Mouse (Mus musculus) brain, embryonic 14.5 days (tissue): ENCODE measurements around the gene Apaf1. TPM values are rescaled to one million over a fixed set of nuclear protein-coding genes. Genes with fewer than 3 reads are reported as not detected.

Experiments used
- DNase-seq: peaks from one replicate; pipeline ENCODE4 v3.0.0-alpha.2; 2011; ENCODE audit warnings: low read depth
- CTCF ChIP-seq: fragments of 200-500 bp; IDR thresholded peaks from 2 replicates; pipeline ENCODE4 v1.5.1; 2012; ENCODE audit warnings: inconsistent platforms, mild to moderate bottlenecking, moderate library complexity, borderline replicate concordance; ENCODE audit not compliant: insufficient read depth, insufficient read length; ENCODE audit errors: extremely low read depth
- POLR2A ChIP-seq: fragments of 200-500 bp; IDR thresholded peaks from 2 replicates; pipeline ENCODE4 v1.6.1; 2012; ENCODE audit warnings: mild to moderate bottlenecking, inconsistent platforms, borderline replicate concordance; ENCODE audit not compliant: poor library complexity, insufficient read depth, insufficient read length, severe bottlenecking; ENCODE audit errors: extremely low read depth
- polyA plus RNA-seq: library from polyadenylated mRNA; depleted of rRNA; stranded (reverse); fragments of >200 nt; gene quantifications from 2 replicates; pipeline ENCODE4 v1.2.3, GENCODE M21; 2012

The Apaf1 gene
- polyA plus RNA-seq, 1 experiment = 31.3 TPM

DNA sequence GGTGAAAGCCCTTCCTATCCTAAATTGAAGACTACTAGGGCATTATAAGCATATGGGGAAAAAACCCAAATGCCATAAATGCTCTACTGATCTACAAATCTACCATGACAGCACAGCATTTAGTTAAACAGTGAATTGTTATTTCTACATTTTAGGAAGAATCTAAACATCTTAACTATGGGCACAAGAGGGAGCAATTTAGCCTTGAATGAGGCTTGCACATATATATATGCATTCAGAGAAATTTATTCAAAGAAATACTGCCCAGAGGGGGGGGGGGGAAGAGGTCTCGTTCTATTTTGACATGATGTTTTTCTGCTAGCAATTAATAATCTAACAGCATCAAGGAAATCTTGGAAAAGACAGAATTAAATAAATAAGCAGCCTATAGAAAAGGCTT, 10.8 kb downstream of the Apaf1 start:
- peak; percentile 63 for DNase-seq
- TF ChIP-seq CTCF (no peak), POLR2A (no peak)

DNA sequence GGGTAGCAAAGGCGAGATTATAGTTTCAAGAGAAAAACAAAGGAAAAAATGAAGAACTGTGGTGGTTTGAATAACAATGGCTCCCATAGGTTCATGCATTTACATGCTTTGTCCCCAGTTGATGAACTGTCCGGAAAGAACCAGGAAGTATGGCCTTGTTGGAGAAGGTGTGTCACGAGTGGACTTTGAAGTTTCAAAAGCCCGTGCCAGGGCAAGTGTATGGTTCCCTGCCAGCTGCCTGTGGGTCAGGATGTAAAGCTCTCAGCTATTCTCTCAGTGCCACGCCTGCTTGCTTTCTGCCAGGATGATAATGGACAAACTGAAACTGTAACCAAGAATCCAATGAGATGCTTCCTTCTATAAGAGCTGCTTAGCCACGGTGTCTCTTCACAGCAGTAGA, 20.2 kb downstream of the Apaf1 start:
- no peak for DNase-seq
- TF ChIP-seq POLR2A (no peak), CTCF (no peak)

DNA sequence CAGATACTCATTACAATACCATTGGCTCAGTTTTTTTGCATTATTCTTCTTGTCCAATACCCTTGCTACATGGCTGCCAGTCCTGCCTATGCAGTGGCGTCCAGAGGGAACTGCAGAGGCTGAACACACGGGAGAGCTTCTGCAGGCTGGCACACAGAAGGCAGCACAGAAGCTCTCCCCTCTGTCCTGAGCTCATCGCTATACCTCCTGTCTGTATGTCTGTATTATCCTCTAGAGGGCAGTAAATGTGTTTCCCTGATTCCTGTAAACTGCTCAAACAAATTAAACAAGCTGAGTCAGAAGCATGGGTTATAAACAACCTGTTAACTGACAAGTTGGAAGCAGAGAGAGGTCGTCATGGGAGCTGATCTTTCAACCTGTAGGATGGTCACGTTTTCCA, 21.8 kb downstream of the Apaf1 start:
- TF ChIP-seq POLR2A (no peak), CTCF (peak; percentile 35; the same call in 1 of the 2 replicates)
- peak; percentile 59 for DNase-seq

DNA sequence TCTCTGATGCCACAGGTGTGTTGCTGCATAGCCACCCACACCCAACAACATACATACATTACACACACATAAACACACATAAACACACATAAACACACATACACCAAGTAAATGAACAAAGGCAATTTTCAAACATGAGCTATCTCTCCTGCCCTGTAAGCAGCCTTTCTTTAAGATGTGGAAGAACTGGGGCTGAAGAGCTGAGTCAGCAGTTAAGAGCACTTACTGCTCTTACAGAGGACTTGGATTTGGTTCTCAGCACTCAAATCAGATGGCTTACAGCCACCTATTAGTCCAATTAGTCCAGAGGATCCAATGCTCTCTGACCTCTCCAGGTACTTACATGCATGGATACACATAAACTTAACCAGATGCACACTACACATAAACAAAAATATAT, 29.8 kb downstream of the Apaf1 start:
- DNase-seq = no peak
- TF ChIP-seq POLR2A (no peak), CTCF (no peak)

DNA sequence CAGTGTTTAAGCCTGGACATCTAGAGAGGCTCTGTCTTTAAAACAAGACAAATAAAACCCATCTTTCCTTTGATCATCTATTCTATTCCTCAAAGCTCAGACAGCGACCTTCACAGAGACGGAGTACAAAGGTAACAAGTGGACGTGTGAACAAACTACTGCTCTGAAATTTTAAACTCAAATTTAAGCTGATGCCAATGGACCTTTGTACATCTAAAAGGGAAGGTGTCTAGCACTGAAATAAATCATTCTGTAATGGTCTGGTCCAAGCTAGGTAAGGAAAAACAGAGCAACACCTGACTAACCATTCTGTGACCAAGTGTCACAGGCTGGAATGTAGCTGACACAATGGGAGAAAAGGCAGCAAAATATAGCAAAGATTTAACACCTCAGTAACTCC, 31.4 kb downstream of the Apaf1 start:
- no peak for DNase-seq
- TF ChIP-seq CTCF (no peak), POLR2A (no peak)

DNA sequence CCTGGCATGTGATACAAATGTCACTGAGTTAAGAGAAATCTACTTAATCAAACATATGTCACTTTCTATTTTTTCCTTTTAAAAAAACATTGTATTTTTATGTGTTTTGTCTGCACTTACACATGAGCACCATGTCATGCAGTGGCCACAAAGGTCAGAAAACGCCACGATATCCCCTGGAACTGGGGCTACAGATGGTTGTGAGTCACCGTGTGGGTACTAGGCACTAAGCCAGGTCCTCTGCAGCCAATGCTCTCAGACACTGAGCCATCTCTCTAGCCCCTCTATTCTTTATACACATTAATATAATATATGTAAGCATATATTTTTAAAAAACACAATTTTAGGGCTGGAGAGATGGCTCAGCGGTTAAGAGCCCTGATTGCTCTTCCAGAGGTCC, 32.9 kb downstream of the Apaf1 start:
- TF ChIP-seq CTCF (no peak), POLR2A (no peak)
- DNase-seq = no peak

DNA sequence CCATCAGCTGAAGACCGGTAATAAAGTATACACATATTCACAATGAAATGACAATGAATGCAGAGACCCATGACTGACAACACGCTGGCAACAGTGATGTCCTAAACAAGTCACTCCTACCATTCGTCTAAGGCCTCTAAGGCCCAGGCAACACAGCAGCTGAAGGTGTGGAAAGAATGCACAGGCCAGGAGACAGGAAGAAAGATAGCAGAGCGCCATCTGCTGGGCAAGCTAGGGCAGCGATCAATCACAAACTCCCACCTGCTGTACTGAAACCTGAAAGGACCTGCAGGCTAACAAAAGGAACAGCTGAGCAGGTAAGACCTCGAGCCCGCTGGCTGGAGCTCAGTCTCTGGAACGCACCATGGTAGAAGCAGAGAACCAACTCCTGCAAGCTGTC, 48.6 kb downstream of the Apaf1 start:
- peak; percentile 85 for DNase-seq
- TF ChIP-seq CTCF (peak; percentile 93), POLR2A (no peak)

DNA sequence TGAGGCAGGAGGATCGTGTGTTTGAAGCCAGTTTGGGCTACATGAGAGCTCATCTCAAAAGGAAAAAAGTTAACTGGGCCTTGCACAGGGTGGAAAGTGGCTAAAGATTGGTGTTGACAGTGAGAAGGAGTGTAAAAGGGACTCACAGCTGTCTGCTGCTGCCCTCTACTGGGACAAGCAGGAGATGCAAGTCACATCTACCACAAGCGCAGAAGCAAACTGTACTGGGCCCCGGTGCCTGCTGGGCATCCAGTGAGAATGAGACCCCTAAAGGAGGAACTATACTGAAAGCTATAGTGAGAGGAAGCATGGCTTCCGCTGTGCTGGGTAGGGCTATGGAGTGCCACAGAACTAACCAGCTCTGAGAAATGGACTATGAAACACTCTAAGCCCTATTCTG, 50.2 kb downstream of the Apaf1 start:
- no peak for TF ChIP-seq POLR2A
- peak; percentile 92 for TF ChIP-seq CTCF
- DNase-seq = peak; percentile 92

DNA sequence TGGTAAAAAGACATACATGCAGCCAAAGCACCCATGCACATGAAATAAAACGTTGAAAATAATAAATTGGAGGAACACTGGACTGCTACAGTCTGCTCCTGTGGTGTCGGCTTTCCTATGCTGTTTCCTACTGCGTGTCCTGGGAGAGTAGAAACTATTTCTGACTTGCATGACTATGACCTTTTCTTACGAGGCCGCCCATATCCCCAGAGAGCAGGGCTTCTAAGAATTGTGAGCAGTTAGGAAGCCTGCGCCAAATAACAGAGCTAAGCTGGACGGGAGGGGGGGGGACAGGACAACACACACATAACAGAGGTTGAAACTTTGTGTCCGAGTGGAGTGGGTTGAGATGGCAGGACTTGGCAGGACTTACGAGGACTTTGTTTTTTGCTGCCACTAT, 51.4 kb downstream of the Apaf1 start:
- no peak for DNase-seq
- no peak for TF ChIP-seq POLR2A
- TF ChIP-seq CTCF = no peak

DNA sequence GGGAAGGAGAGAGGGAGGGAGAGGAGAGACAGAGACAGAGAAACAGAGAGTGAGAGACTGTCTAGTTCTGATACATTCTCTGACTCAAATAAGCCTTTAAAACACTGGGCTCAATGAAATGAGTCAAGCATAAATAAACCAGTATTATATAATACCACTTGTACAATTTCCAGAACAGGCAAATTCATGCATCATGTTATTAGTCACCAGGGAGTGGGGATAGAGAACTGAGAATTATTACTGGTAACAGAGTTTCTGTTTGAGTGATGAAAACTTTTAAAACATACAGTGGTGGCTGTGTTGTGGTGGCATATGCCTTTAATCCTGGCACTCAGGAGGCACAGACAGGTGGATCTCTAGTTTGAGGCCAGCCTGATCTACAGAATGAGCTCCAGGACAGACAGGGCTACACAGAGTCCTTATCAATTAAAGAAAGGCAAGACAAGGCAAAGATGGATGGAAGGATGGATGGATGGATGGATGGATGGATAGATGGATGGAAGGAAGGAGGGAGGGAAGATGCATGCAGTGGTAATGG, 53.5 kb downstream of the Apaf1 start:
- no peak for DNase-seq
- TF ChIP-seq CTCF (no peak), POLR2A (no peak)

DNA sequence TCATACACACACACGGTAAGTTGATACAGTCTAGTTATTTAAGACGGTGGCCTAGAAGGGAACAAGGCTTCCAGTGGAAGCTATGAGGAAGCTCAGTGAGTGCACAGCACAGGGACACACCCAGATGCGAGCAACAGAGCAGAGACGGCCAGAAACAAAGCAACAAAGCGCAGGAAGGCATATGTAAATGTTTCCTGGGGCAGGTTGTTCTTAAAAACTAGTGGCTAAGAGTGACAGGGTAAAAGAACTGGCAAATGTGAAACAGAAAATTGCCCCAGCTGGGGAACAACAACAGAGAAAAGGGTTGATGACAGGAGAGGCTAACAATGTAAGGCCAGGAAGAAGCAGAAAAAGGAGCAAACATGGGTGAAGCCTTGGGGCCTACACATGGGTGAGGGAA, 54.6 kb downstream of the Apaf1 start:
- DNase-seq = no peak
- TF ChIP-seq CTCF (no peak), POLR2A (no peak)

DNA sequence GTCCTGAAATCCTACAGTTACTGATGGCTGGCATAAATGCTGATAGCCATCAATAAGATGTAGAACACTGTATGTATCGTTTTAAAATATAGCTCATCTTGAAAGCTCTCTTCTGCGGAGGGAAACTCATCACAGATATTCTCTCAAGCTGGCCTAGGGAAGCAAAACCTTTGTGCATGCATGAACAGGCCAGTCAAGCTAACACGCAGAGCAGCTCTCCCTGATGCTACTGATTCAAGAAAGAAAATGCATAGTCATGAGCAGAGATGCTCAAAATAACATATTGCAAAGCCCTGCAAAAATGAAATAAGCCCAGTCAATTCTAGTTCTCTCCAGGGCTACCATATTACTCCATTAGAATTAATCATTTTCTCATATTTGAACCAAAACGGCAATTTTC, 55.1 kb downstream of the Apaf1 start:
- TF ChIP-seq POLR2A = no peak
- no peak for TF ChIP-seq CTCF
- DNase-seq = no peak
